Mouse (Mus musculus): ENCODE results near the gene C1qa.

Gene C1qa

DNA sequence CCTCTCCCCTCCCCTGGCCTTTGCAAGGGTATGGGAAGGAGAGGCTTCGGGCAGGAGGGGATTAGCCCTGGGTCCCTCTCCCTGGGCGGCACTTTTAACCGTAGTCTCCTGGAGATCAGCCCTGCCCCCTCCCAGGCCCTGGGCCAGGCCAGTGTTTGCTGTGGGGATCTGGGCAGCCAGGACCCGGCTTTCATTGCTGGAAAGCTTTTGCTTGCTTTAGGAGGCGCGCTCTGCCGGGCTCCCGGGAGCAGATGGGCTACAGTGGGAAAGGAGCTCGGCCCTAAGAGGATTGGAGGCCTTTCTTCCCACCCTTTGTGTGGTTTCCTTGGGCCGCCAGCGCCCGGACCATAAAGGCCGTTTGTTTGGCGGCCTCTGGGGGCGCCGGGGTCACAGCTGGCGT lies 36.8 kb downstream of the C1qa start:
- DNase-seq (ENCODE audit: low spot score): no peak

DNA sequence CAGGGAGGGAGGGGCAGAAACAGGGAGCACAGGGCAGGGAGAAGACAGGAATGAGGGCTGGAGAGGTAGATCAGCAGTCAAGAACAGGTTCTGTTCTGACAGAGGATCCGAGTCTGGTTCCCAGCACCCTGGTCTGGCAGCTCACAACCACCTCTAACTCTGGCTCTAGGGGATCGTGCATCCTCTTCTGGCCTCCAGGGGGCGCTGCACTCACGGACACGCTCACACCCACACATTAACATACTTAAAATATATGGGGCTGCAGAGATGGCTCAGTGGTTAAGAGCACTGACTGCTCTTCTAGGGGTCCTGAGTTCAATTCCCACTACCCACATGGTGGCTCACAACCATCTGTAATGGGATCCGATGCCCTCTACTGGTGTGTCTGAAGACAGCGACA lies 38.6 kb downstream of the C1qa start:
- DNase-seq (ENCODE audit: low spot score): no peak

DNA sequence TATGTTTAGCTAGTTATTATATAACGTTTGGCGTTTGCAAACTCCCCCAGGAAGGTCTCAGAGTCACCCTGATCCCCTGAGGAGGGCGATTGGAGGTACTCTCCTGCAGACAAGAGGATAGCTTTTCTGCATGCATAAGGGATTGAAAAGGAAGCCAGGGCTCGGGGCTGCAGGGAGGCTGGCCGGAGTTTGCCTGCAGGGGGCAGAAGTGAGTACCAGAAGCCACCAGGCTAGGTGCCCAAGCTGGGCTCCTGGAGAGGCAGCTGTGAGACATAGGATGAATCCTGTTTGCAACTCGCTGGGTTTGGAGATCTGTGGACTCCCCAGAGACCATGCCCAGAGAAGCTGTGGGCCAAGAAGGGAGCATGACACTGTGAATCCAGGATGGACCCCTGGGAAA lies 43.5 kb downstream of the C1qa start:
- no peak for DNase-seq (ENCODE audit: low spot score)

DNA sequence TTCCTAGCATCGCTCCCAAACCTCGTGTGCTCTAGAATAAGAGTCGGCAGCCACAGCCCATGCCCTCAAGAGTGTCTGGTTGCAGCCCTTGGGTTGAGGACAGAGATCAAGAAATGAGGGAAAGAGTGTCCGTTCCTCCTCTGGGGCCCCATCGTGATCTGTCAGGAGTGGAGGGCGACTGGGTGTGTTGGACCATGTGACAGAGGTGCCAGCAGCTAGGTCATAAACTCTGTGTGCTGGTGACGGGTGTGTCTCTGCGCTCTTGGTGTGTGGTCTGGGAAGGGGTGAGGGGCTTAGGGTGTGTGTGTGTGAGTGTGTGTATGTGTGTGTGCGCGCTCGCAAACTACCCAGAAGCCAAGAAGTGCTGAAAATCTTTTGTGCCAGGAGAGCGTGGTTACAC lies 45.6 kb downstream of the C1qa start:
- DNase-seq (ENCODE audit: low spot score): no peak

DNA sequence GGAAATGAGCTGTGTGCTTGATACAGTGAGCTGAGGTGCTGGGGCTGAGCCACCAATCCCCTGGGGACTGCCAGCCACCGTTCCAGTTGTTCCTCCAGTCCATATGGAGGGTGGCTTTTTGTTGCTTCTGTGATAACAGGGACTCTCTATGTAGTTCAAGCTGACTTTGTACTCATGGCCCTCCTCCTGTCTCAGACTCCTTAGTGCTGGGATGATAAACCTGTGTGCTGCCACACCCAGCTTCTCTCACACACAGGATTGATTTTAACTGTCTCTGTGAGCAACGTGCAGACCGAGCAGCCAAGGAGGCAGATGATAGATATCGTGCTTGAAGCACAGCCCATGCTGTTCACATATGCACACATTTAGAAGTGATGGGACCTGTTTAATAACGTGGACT lies 46.5 kb downstream of the C1qa start:
- no peak for DNase-seq (ENCODE audit: low spot score)

DNA sequence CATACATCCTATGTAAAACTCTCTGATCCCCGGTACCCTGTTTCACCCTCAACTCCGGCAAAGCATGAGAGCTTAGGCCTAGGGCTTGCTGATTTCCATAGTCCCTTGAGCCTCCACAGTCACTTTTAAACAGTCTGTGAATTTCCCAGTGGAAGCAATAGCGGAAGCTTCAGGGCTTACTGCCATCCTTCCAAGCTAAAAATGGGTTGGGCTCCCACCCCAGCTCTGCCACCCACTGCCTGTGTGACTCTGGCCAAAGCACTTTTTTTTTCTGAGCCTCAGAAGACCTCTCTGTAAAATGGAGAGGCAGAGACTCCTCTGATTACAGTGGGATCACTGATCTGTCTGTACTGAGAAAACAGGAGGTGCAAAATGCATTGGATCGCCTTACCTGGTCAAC lies 50.0 kb downstream of the C1qa start:
- no peak for DNase-seq (ENCODE audit: low spot score)

DNA sequence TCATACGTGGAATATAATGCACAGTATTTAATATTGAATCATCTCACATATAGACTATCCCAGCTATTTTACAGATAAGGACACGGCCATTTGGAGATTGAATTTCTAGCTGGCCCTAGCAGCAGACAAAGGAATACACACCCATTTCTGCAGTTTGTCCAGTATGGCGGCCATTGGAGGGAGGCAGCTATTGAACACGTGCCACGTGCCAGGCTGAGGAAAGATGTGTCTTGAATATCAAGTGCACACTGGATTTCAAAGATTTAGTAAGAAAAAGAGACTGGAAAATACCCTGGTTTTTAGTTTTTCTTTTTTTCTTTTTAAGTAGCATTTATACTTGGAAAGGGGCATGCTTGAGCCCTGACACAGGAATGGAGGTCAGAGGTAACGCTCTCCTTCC lies 51.4 kb downstream of the C1qa start:
- DNase-seq (ENCODE audit: low spot score): no peak

Data from urinary bladder, postnatal 10 days (tissue).